Mouse (Mus musculus) limb, embryonic 11.5 days (tissue): ENCODE measurements around the gene Bnc1. TPM values are rescaled to one million over a fixed set of nuclear protein-coding genes. Genes with fewer than 3 reads are reported as not detected.

ENCODE experiments used
- ATAC-seq: fragments of 200-750 bp; cut with Nextera tagmentation; 2 replicates; pipeline ENCODE4 v1.8.0; 2017; ENCODE audit warnings: low read depth; ENCODE audit not compliant: insufficient number of reproducible peaks, low FRiP score, low TSS enrichment
- DNase-seq: peaks from one replicate; pipeline ENCODE4 v3.0.0-alpha.2; 2015; ENCODE audit warnings: low spot score
- H3K27ac ChIP-seq: fragments of 300-500 bp; sonication (generic); replicated peaks from 2 replicates; pipeline ENCODE4 v1.5.1; 2014; ENCODE audit warnings: low read depth, mild to moderate bottlenecking, low read length
- H3K27me3 ChIP-seq: fragments of 300-500 bp; sonication (generic); 2 replicates; pipeline ENCODE4 v1.6.1; 2014; ENCODE audit warnings: mild to moderate bottlenecking, low read length, mixed read lengths; ENCODE audit not compliant: control insufficient read depth, insufficient read depth
- H3K36me3 ChIP-seq: fragments of 300-500 bp; sonication (generic); 2 replicates; pipeline ENCODE4 v1.6.1; 2014; ENCODE audit warnings: mild to moderate bottlenecking, low read length, moderate library complexity, mixed read lengths; ENCODE audit not compliant: control insufficient read depth, insufficient read depth
- H3K4me1 ChIP-seq: fragments of 300-500 bp; sonication (generic); 2 replicates; pipeline ENCODE4 v1.6.1; 2014; ENCODE audit warnings: low read length, mixed read lengths; ENCODE audit not compliant: control insufficient read depth, insufficient read depth
- H3K4me2 ChIP-seq: fragments of 300-500 bp; sonication (generic); 2 replicates; pipeline ENCODE4 v1.6.1; 2014; ENCODE audit warnings: low read depth, mild to moderate bottlenecking, moderate library complexity; ENCODE audit not compliant: severe bottlenecking
- H3K4me3 ChIP-seq: fragments of 300-500 bp; sonication (generic); 2 replicates; pipeline ENCODE4 v1.5.1; 2014; ENCODE audit warnings: low read depth, low read length
- H3K9ac ChIP-seq: fragments of 300-500 bp; sonication (generic); 2 replicates; pipeline ENCODE4 v1.6.1; 2014; ENCODE audit warnings: mild to moderate bottlenecking, low read length
- H3K9me3 ChIP-seq: fragments of 300-500 bp; sonication (generic); 2 replicates; pipeline ENCODE4 v1.6.1; 2016; ENCODE audit warnings: low read length; ENCODE audit not compliant: control insufficient read depth
- WGBS: fragments of 180-500 bp; shearing (Covaris S2); extraction: QIAGEN DNeasy Blood & Tissue Kit; methylation state at CpG from one replicate; pipeline ENCODE4 v1.1.7; 2014; 5-methylcytosine and 5-hydroxymethylcytosine counted together
- polyA plus RNA-seq: library from polyadenylated mRNA; unstranded; fragments of >200 nt; fragmentation: Nextera tagmentation; extraction: Ambion mirVana; gene quantifications from 2 replicates; pipeline ENCODE4 v1.2.1, GENCODE M21; 2014

Gene Bnc1
- polyA plus RNA-seq, 1 experiment from 2014 or later, result 2.9 TPM

DNA sequence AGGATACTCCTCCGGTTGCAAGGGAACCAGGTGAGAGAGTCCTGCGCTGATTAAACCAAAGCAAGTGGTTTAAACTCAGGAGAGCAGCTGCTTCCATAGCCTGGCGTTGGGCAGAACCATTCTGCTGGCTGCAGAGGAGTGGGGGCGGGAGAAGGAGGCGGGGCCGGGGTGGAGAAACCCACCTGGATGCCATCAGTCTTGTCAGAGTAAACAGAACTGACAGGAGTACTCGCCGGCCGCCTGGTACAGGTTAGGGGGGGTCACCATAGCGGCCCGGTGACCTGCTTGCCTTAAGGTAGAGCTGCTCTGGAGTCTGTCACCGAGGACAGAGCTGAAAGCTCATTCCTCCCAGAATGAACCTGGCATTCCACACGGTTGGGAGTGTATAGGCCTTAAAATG, 20.4 kb upstream of the Bnc1 start:
- H3K4me1 ChIP-seq, result peaks cover 12% of the 10 kb centered on the region
- peak; percentile 89 for ATAC-seq
- no peak overlapping the region for H3K9ac ChIP-seq
- DNase-seq, result peak; percentile 84
- no peaks in the 10 kb centered on the region for H3K9me3 ChIP-seq
- H3K4me2 ChIP-seq, result peak overlapping the region; percentile 12; the same call in 1 of the 2 replicates
- no peaks in the 10 kb centered on the region for H3K36me3 ChIP-seq
- 2% methylated on average over 13 of the region's 13 CpGs for WGBS
- H3K27me3 ChIP-seq, result peaks cover 11% of the 10 kb centered on the region; the same call in 1 of the 2 replicates
- no peak overlapping the region for H3K4me3 ChIP-seq
- H3K27ac ChIP-seq, result no peak overlapping the region

DNA sequence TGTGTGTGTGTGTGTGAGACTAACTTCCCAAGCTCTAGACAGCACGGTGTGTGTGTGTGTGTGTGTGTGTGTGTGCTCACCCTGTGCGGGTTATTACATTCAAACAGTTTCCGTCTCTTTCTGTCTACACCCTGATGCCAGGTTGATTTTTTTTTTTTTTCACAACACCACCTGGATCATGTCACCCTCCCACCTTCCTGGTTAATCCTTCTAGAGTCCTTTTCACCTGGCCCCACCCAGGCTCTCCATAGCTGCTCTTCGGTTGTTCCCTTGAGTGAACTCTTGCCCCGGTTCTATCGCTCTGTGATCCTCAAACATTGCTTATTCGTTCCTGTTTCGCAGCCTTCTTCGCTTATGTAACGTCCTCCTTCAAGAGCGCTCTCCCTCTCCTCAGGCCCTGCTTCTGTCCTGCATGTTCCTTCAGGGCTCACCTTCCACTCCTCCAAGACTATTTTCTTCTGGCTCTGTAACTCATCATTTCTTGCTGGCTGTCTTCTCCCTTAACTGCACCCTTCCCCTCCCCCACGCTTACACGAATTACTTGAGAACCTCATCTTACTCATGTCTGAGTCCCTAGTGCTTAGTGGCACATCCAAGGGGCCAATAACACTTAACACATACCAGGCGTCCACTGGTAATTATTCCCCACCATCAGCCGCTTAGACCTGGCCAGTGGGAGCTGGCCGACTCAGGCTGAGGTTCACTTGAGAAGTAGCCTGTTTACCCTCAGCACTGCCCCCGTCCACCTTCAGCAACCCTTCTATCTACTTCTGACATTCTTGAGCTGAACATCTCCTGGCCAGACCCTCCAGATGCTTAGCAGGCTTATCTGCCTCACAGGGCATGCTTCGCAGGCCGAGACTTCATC, 19.7 kb upstream of the Bnc1 start:
- peak; percentile 15; the same call in 1 of the 2 replicates for ATAC-seq
- Histone ChIP-seq H3K9ac (no peak overlapping the region), H3K9me3 (no peaks in the 10 kb centered on the region), H3K4me1 (peaks cover 10% of the 10 kb centered on the region), H3K4me2 (peak overlapping the region; percentile 12), H3K36me3 (no peaks in the 10 kb centered on the region), H3K27me3 (peaks cover 8% of the 10 kb centered on the region; the same call in 1 of the 2 replicates), H3K27ac (no peak overlapping the region), H3K4me3 (no peak overlapping the region)
- DNase-seq, result peak; percentile 46
- WGBS, result 27% methylated on average over 19 of the region's 19 CpGs

DNA sequence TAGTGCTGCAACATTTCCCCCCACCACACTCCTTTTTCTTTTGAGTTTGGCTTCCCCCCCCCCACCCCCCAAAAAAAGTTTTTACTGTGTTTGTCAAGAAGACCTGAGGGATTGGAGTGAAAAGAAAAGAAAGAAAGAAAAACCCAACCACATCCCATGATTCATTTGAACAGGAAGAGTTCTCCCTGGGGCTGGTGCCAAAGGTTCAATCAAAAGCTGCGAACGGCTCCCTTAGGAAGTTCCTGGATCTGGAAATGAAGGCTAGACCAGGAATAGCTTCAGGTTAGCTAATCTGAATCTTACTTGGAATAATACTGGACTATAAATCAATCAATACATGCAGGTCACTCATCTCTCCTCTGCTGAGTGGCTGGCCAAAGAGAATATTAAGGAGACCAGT, 15.1 kb upstream of the Bnc1 start:
- Histone ChIP-seq H3K4me3 (no peak overlapping the region), H3K4me1 (peaks cover 12% of the 10 kb centered on the region), H3K27ac (no peak overlapping the region), H3K9me3 (no peaks in the 10 kb centered on the region), H3K36me3 (no peaks in the 10 kb centered on the region), H3K4me2 (no peak overlapping the region), H3K9ac (no peak overlapping the region), H3K27me3 (0 out of 2 replicates have a peak, but pooled peaks cover 2% of the 10 kb centered on the region)
- ATAC-seq, result no peak
- DNase-seq, result no peak
- 64% methylated on average over 2 of the region's 2 CpGs for WGBS

DNA sequence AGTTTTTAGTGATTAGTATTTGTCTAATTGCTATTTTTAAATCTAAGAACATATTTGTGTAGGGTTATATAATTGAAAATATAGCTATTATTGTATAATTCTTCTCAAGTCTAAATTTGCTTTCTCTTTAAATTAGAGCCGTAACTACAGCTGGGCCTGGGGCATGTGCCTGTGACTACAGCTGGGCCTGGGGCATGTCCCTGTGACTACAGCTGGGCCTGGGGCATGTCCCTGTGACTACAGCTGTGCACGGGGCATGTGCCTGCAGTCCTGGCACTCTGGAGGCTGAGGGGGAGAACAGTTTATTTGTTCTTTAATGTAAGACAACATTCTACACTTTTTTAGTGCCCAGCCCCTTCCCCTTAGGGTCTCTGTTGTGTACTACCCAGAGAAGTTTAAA, 12.1 kb upstream of the Bnc1 start:
- no peak for DNase-seq
- Histone ChIP-seq H3K27ac (no peak overlapping the region), H3K4me1 (peaks cover 12% of the 10 kb centered on the region), H3K4me2 (no peak overlapping the region), H3K36me3 (no peaks in the 10 kb centered on the region), H3K27me3 (no peaks in the 10 kb centered on the region), H3K9ac (no peak overlapping the region), H3K9me3 (no peaks in the 10 kb centered on the region), H3K4me3 (no peak overlapping the region)
- WGBS, result 30% methylated on average over 2 of the region's 2 CpGs
- no peak for ATAC-seq

DNA sequence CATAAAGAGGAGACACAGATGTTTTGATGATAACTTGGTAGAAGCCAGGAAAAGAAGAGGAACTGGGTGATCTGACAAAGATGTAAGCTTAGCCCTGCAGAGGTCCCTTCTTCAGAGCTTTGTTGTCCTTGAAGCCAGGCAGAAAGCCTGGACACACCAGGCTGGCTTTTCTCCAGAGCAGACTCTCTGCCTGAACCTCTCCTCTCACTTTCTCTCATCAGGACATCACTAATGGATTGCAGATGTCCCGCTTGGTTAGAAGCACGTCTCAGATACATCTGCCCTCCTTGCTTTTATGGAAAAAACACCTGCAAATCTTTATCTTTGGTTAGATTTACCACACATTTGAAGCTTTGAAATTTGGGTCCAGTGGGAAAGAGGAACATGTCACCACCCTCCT, 7.7 kb upstream of the Bnc1 start:
- Histone ChIP-seq H3K4me3 (no peak overlapping the region), H3K27ac (peak overlapping the region; percentile 42), H3K27me3 (peaks cover 6% of the 10 kb centered on the region; the same call in 1 of the 2 replicates), H3K9ac (no peak overlapping the region), H3K4me1 (peaks cover 24% of the 10 kb centered on the region), H3K9me3 (no peaks in the 10 kb centered on the region), H3K36me3 (no peaks in the 10 kb centered on the region), H3K4me2 (no peak overlapping the region)
- DNase-seq (no peak), ATAC-seq (no peak)
- 21% methylated on average over 2 of the region's 2 CpGs for WGBS

DNA sequence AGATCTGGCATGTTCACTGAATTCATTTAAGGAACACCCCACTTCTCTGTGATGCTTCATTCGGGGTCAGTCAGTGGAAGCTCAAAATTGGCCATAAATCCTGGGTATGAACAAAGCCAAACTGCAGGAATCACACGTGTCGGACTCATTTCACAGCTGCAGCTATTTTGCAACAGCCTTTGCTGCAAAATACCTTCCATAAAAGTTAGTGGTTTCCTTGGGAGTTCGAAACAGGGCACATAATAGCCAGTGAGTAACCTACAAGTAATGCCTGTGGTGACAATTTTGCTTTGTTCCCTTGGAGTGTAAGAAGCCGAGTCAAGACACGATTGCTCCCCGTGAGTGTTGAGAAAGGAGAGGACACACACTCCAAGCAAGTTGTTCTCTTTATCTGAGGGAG, 7.3 kb upstream of the Bnc1 start:
- Histone ChIP-seq H3K36me3 (no peaks in the 10 kb centered on the region), H3K27me3 (peaks cover 10% of the 10 kb centered on the region), H3K4me2 (no peak overlapping the region), H3K4me1 (peaks cover 24% of the 10 kb centered on the region), H3K9me3 (no peaks in the 10 kb centered on the region), H3K9ac (no peak overlapping the region), H3K4me3 (no peak overlapping the region), H3K27ac (peak overlapping the region; percentile 42)
- peak; percentile 49 for DNase-seq
- no peak for ATAC-seq
- 18% methylated on average over 7 of the region's 7 CpGs for WGBS

DNA sequence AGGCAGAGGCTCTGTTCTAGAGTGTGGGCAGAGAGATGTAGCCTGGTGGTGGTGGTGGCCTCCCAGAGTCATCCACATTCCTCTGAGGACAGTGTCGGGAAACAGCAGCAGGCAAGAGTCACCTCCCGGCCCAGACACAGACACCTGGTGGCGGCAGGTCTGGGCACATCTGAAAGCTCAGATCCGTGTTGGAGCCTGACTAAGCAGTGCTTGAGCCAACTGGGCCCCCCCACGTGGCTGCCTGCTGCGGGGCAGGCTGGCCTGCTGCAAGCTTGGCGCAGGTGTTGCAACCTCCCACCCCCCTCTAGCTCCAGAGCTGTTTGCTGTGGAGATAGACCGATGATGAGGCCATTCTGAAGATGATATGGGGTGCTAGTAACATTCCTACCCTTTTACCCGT, 3.9 kb upstream of the Bnc1 start:
- ATAC-seq (peak; percentile 18; the same call in 1 of the 2 replicates), DNase-seq (peak; percentile 59)
- no peak overlapping the region for H3K27ac ChIP-seq
- no peak overlapping the region for H3K4me3 ChIP-seq
- no peak overlapping the region for H3K9ac ChIP-seq
- WGBS, result 12% methylated on average over 9 of the region's 9 CpGs
- H3K36me3 ChIP-seq, result no peaks in the 10 kb centered on the region
- peaks cover 26% of the 10 kb centered on the region for H3K4me1 ChIP-seq
- H3K27me3 ChIP-seq, result peaks cover 39% of the 10 kb centered on the region
- H3K9me3 ChIP-seq, result no peaks in the 10 kb centered on the region
- H3K4me2 ChIP-seq, result no peak overlapping the region

DNA sequence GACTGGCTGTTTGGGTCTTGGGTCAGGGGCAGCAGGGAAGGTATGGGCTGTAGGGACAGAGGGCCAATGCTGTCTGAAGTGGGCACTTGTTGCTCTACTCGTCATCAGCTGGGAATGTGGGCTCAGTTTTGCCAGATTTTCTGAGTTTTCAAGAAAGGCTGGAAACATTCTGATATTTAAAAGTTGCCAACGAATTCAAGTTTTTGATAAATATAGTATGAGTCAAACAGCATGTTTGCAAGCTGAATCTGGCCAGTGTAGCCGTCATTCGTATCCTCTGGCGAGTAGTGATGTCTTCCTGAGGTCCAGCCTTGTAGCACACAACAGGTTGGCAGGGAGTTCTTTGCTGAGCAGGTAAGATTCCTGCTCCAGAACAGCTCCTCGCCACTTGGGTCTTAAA, 3.0 kb upstream of the Bnc1 start:
- no peaks in the 10 kb centered on the region for H3K36me3 ChIP-seq
- H3K9me3 ChIP-seq, result no peaks in the 10 kb centered on the region
- no peak overlapping the region for H3K27ac ChIP-seq
- ATAC-seq (no peak), DNase-seq (no peak)
- WGBS, result 90% methylated on average over 6 of the region's 6 CpGs
- peaks cover 26% of the 10 kb centered on the region for H3K4me1 ChIP-seq
- peaks cover 40% of the 10 kb centered on the region for H3K27me3 ChIP-seq
- H3K4me2 ChIP-seq, result no peak overlapping the region
- no peak overlapping the region for H3K4me3 ChIP-seq
- no peak overlapping the region for H3K9ac ChIP-seq
